Mouse (Mus musculus) spleen, postnatal 4 days (tissue): ENCODE results near the gene Zfp94.
A peak's percentile ranks its signal among the peaks of the same experiment; 100 is the strongest.

Experiments
- DNase-seq, 2 experiments: peaks; one replicate each; pipeline ENCODE4 v3.0.0; 2022; ENCODE audit warnings: low spot score in 2 of 2

Gene Zfp94

GRCm38 (mm10) chr7:24316567-24317092, at the start of gene Zfp94:
TSS of gene Zfp94 (minus strand) at chr7:24316666.
- peak; percentile 88 to 93 for DNase-seq

- no peak for DNase-seq
These were observed 49.0 kb upstream of the Zfp94 start for GRCm38 (mm10) chr7:24365258-24366014.

GRCm38 (mm10) chr7:24364827-24365226, 48.4 kb upstream of the Zfp94 start:
- peak; percentile 92 to 97 for DNase-seq

GRCm38 (mm10) chr7:24363228-24363627, 46.8 kb upstream of the Zfp94 start:
- DNase-seq = peak; percentile 71 to 86

GRCm38 (mm10) chr7:24361001-24361400, 44.5 kb upstream of the Zfp94 start:
- no peak for DNase-seq

GRCm38 (mm10) chr7:24359269-24359668, 42.8 kb upstream of the Zfp94 start:
- DNase-seq = peak in 1 of 2 experiments; percentile 76

GRCm38 (mm10) chr7:24357899-24358298, 41.4 kb upstream of the Zfp94 start:
- peak; percentile 42 to 78 for DNase-seq

- no peak for DNase-seq
These were observed 39.6 kb upstream of the Zfp94 start for GRCm38 (mm10) chr7:24356081-24356480.

- DNase-seq = no peak
These were observed 39.2 kb upstream of the Zfp94 start for GRCm38 (mm10) chr7:24355646-24356045.

GRCm38 (mm10) chr7:24348896-24349295, 32.4 kb upstream of the Zfp94 start, which contains the start of gene Lypd5:
TSS of gene Lypd5 (plus strand) at chr7:24349196.
- no peak for DNase-seq

- DNase-seq = no peak
These were observed 30.0 kb upstream of the Zfp94 start for GRCm38 (mm10) chr7:24346444-24346843.

- DNase-seq = no peak
These were observed 27.3 kb upstream of the Zfp94 start for GRCm38 (mm10) chr7:24343701-24344272.

- DNase-seq = no peak
These were observed 21.8 kb upstream of the Zfp94 start for GRCm38 (mm10) chr7:24338241-24338640.

- peak; percentile 71 to 88 for DNase-seq
These were observed 19.3 kb upstream of the Zfp94 start for GRCm38 (mm10) chr7:24335699-24336309.

- DNase-seq = no peak
These were observed 17.0 kb upstream of the Zfp94 start, which contains the start of gene Tescl for GRCm38 (mm10) chr7:24333304-24333986. TSS of gene Tescl (minus strand) at chr7:24333936.

GRCm38 (mm10) chr7:24327281-24327975, 11.0 kb upstream of the Zfp94 start:
- DNase-seq = no peak

GRCm38 (mm10) chr7:24326273-24327135, 10.0 kb upstream of the Zfp94 start:
- no peak for DNase-seq

- DNase-seq = no peak
These were observed 9.2 kb upstream of the Zfp94 start for GRCm38 (mm10) chr7:24325675-24326128.

GRCm38 (mm10) chr7:24325197-24325596, 8.7 kb upstream of the Zfp94 start:
- DNase-seq = no peak

- DNase-seq = no peak
These were observed 6.1 kb upstream of the Zfp94 start for GRCm38 (mm10) chr7:24322593-24322992.
